Mouse (Mus musculus) embryo, embryonic 10.5 days (tissue): ENCODE results near the gene Pjvk.
"Not testable (repeated sequence)": the region's sequence is repeated elsewhere in the genome, so short reads cannot be mapped to it uniquely, and the experiment has no call there.

Experiments used
- DNase-seq: peaks from one replicate; pipeline ENCODE4 v3.0.0-alpha.2; 2015; ENCODE audit warnings: low spot score

The Pjvk gene

DNA sequence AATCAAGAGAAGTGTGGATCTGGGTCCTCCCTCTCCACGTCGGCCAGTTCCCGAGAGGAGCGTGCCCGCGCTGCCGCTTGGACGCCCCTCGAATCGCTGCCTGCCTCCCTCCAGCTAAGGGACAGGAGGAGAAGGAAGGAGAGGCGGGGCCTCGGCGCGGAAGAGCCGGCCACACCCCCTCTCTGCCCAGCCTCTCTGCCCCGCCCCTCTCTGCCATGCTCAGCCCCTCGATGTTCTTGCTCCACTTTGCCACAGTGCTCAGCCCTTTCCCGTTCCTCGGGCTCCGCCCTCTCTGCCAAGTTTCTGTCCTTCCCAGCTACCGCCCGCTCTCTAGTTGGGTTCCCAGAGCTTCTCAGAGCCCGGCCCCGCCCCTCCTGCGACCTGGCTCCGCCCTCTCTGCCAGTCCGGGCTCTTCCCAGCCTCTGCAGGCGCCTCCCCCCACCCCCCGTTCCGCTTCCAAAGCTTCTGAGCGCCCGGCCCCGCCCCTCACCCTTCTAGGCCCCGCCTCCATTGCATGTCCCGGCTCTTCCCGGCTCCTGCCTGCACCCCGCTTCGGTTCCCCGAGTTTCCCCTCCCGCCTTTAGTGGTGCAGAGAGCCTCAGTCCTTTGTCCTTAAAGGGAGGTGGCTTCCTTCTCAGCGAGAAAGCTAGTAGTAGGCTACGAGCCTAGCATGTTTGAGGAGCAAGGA is at the start of gene Pjvk, which contains the start of gene Prkra:
TSS of gene Pjvk (plus strand) at position 594 of the 688 bp plus-strand sequence.
TSS of gene Prkra (minus strand) at position 133 of the 688 bp plus-strand sequence.
- peak; percentile 98 for DNase-seq

DNA sequence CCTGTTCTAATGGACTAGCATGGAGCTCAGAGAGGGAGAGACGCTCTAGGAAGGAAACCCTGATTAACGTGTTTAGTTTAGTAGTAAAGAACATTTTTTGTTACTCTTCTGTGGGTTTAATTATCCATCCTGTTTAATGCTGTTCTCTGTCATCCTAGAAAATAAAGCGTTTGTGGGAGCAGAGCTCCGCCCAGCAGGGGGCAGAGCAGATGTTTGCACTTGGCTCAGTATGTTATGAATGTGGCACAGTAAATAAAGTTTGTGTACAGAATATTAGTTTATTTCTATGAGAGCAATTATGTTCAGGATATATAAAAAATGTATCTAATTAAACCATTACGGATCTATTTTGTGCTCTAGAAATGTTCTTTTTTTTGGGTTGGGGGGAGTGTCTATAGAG is 49.1 kb upstream of the Pjvk start:
- DNase-seq: no peak

DNA sequence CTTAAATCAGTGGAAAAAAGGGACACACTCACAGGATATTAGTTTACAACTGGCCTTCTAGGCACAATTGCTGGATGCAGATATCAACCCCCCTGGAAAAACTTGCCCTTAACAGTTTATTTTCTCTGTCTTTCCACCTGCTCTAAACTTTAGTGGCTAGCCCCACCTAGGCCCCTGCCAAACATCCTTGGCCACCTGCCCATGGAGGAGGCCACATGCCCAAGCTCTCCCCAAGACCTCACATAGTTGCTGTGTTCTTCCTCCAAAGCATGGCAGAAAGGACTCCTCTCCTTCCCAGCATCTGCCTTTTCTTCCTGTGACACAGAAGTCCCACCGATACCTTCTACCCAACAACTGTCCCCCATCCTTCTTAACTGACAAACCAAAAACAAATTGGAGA is 46.0 kb upstream of the Pjvk start:
- no peak for DNase-seq

DNA sequence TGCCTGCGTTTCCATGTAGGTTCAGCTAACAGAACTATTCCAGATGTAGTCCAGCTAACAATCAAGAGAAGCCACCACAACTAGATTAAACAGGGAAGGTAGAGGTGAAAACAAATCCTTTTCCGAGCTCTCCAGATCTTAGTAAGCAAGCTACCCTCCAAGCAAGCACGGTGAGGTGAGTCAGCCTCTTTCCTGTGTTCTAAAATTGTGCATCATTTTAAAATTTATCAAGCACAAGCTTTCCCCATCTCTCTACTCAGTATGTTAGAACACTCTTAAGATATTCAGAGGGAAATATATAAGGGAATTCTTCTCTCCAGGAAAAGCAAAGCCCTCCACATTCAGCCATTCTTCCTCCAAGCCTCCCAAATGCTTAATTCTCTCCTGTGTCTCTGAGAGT is 41.6 kb upstream of the Pjvk start:
- no peak for DNase-seq

DNA sequence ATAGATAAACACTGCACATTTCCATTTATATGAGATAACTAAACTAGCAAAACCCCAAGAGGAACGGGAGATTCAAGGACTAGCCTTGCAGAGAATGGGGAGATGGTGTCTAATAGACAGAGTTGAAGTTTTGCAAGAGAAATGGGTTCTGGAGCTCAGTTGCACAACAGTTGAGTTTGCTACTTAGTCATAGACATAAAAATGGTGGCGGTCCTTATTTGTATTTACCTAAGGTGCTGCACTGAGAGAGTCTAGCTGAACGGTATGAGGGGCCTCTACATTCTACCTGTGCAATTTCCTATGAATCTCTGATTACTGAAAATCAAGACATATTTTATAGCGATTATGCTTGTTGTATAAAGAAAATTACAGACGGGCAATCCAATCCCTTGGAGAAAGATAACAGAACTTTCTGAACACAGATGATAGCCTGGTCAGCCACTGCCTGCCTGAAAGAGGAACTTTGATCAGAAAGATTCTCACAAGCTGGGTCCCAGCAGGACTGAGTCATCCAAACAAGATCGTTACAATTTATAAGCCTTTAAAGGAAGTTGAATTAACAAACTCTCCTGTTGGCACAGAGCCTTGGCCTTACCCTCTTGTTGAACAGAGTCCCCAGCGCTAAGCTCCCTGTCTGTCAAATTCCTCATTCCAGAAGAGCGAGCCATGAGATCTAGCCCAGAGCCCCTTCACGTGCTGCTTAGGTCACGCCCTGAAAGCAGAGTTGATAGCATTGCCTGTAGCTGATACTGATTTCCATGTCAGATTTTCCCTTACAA is 37.8 kb upstream of the Pjvk start:
- DNase-seq: no peak

DNA sequence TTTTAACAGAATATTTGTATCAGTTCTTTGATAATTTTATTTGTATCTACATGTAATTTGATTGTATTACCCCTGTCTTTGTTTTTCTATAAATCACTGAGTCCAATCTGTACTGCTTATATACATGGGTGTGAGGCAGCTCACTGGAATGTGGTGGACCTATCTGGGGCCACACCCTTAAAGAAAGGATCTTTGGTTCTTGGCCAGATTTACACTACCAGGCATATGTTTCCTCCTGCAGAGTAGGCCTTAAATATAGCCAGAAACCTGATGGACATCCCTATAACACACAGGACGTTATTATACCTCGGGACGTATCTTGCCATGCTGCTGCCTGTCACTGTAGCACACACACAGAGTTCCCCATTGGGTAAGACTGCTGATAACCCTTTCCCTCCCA is 36.3 kb upstream of the Pjvk start:
- DNase-seq: no peak

DNA sequence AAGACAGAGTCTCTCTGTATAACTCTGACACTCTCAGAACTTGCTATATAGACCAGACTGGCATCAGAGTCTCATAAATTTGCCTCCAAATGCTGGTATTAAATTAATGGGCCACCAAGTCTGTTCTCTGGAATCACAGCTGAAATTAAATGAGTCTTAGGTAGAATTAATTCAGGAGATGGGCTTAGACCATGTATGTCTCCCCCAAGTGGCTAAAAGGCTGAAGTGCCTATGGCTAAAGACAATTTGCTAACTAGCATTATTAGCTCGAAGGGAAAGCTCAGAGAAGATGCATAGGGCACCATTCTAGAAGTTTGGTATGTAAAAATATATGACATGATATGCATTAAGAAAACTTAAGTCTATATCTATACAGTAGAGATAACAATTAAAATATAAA is 30.2 kb upstream of the Pjvk start:
- DNase-seq: peak; percentile 65

DNA sequence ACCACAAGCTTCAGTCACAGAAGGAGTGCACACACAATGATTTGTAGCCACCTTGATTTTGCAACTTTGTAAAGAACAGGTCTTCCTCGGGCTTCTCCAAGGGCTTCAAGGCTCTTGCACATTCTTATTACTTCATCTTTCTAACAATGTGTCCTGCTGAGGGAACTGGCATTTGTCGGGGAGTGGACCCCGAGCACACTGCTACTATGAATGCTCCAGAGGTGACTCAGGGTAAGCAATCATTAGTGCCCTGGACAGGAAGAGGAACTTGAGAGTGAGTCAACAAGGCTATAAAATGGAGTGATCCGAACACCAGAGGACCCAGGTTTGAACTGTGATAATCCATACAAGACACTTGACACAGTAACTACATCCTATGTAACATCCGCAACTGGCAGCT is 28.1 kb upstream of the Pjvk start:
- DNase-seq: no peak

DNA sequence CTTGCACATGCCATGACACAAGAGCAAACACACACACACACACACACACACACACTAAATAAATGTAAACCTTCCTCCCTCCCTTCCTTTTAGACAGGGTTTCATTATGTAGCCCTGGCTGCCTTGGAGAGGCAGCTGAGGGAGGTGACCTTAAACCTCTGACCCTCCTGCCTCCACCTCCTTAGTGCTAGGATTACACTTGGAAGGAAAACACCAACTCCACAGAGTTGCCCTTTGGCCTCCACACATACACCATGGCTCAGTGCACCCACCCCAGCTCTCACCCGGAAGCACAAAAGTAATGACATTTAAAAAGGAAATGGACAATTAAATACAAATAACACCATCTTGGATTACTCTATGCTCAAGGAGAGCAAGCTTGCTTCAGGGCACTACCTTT is 26.6 kb upstream of the Pjvk start:
- DNase-seq: peak; percentile 8

DNA sequence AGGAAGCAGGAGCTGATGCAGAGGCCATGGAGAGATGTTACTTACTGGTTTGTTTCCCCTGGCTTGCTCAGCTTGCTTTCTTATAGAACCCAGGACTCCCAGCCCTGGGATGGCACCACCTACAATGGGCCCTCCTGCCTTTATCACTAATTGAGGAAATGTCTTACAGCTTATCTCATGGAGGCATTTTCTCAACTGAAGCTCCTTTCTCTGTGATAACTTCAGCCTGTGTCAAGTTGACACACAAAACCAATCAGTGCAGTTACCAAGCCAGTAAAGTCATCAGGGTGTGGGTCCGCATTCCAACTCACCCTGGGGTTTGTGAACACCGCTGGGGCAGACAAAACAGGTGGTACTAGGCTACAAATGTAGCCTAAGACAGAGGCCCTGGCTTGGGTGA is 26.0 kb upstream of the Pjvk start:
- not testable (repeated sequence) for DNase-seq

DNA sequence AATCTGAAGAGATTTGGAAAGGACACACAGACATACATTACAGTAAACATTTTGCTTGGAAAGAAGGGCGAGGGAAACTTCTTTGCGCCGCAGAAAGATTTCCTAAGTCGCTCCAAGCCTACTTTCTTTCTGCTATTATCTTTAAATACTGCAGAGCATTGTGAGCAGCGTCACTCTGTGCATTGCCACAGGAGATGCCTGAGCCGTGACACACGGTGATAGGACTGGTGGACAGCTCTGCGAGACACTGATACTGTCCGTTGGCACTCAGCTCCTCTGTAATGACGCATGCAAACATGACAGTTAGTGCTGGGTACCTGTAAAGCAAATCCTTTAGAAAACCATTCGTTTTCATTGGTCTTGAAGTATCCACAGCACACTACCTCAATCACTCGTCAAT is 18.0 kb upstream of the Pjvk start:
- DNase-seq: no peak

DNA sequence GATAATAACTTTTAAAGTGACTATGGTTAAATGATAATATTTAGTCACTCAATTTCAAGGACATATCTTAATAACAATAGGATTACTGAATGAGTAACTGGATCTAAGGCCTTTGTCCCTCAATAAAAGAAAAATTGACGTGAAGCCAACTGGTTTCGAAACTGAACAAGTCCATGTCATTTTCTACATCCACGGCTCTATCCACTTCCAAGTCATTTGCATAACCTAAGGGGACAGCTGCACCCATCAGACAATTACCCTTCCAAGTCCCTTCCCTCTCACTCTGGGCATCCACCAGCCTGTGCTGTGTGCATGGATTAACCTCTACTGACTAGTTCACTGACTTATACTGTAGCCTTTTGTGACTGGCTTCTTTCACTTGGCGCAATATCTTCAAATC is 16.7 kb upstream of the Pjvk start:
- no peak for DNase-seq

DNA sequence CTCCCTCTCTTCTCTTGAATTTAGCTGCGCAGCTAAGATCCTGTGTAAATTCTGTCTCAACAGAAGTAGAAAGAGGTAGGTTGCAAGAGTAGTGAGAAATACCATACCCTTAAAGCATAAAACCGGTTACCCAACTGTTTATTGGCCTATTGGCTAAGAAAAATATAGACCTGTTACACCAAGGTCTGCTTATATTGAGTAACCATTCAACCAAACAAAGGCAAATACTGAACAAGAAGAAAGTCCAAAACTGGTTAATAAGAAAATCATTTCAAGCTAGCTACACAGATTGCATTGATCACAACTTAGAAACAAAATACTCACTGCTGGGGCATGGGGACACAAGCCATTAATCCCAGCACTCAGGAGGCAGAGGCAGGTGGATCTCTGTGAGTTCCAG is 8.6 kb upstream of the Pjvk start:
- no peak for DNase-seq

DNA sequence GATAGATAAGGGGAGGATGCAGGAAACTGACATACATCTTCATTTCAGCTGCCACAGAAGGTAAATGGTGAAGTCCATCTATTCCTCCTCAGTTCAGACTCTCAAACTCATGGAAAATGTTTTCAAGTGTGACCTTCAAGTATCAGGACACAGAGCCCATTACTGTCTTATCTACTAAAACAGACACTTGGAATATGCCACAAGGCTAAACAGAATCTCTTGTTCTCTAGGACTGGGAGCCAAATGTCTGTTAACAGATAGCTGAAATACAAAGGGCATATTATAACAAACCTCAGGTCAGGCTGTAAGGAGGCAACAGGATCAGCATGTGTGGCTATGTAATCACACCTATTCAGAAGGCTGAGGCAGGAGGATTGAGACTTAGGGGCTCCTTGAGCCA is 4.5 kb upstream of the Pjvk start:
- no peak for DNase-seq

DNA sequence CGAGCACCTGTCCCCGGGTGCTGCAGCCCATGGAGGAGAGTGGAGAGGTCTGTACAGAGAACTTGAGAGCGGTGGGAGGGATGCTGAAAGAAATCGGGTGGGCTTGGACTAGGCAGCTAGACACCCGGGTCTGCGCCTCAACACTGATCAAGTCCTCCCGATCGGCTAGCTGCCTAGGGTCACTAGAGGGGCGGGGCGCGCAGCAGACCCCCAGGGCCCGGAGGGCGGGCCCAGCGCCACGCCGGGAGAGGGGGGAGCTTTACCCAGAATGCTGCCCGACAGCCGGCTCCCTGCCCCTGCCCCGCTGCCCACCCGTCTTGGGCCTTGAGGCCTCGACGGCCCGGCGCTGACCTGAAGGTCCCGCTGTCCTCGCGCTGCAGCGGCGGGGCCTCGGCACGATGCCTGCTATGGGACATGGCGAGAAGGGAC is 821 bp upstream of the Pjvk start:
- DNase-seq: peak; percentile 79

DNA sequence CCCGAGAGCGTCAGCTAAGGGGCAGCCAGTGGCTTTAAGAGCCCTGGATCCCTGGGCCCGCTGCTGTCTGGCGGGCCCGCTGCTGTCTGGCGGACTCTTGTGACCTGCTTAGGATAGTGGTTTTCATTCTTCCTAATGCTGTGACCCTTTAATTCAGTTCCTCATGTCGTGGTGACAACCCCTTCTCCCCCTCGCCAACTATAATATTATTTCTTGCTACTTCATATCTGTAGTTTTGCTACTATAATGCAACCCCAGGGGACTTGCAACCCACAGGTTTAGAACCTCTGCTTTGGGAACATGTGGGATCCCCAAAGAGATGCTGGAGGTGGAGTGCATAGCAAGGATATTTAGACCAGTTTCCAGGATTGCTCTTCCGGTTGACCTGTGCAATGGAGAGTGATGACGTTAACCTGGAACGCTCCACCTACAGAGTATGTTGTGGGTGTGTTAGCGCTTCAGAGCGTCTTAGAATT is 428 bp downstream of the Pjvk start:
- no peak for DNase-seq

DNA sequence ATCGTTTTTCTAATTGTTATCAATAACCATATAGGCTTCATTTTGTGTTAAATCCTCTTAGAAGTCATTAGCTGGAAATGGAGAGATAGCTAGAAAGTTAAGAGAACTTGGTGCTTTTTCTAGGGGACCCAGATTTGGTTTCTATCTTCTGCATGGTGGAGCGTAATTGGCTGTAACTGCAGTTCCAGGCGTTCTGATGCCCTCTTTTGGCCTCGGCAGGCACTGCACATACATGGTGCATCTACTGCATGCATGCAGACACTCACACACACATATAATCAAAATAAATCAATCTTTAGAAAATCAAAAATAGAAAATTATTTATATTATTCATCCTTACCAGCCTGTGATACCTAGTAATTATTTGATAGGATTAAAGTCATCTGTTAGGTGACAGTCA is 4.8 kb downstream of the Pjvk start:
- DNase-seq: no peak

DNA sequence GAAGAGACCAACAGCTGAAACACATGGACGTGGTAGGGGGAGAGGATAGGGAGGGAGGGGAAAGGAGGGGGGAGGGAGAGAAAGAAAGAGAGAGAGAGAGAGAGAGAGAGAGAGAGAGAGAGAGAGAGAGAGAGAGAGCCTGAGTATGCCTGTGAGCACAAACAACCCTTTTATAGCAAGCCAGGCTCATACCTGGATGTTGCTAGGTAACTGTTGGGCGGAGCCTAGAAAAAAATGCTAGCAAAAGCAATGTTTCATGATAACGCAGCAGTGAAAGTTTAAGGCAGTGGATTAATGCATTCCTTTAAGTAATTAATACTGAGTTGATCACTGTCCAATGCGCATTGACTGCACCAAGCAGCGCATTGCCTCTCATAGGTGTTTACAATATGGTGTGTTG is 6.4 kb downstream of the Pjvk start:
- no peak for DNase-seq

DNA sequence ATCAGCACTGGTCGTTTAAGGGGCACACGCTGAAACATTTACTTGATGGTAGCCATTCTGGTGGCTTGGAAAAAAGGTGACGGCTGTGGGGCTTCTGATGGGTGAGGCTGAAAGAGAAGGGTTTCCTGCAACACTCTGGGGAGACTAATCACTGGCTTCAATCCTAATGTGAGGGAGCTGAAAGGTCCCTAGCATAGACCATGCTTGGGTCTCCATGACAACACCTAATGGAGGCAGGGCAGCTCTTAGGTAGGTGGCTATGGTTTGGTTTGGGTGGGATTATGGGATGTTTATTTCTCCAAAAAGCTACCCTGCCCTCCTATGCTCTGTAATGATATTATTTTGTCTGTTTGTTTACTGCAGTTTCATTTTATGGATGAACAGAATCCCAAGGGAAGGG is 7.2 kb downstream of the Pjvk start:
- no peak for DNase-seq

DNA sequence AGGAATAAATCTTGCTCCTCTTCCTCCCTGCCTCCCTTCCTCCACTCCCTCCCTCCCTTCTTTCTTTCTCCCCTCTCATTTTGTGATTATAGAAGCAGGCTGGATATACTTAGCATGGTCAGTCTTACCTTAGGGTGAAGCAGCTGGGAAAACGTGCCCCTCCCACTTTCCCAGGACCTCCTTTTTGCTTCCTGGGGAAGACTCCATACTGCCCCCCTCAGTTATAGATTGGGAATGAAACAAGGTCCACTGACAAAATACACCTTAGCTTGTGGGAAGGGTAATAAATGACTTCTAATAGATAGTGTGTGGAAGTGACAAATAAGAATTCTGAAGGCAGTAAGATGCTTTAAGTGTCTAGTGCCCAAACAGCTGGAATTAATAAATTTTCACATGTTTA is 7.7 kb downstream of the Pjvk start:
- DNase-seq: peak; percentile 37

DNA sequence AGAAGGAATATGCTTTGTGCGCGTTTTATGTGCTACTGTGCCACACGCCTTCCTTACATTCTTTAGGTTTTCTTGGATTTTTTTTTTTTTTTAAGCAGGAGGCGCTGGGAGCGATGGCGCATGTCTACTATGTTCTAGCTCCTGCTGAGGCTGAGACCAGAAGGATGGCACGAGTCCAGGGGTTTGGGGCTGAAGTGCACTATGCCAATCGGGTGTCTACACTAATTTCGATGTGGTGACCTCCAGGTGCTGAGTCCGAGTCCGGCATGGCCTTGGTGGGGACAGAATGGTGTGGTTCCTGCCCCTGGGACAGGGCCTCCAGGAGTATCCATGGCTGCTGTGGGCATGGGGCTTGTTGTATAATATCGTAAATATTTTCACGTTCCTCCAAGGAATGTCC is 10.3 kb downstream of the Pjvk start:
- no peak for DNase-seq

DNA sequence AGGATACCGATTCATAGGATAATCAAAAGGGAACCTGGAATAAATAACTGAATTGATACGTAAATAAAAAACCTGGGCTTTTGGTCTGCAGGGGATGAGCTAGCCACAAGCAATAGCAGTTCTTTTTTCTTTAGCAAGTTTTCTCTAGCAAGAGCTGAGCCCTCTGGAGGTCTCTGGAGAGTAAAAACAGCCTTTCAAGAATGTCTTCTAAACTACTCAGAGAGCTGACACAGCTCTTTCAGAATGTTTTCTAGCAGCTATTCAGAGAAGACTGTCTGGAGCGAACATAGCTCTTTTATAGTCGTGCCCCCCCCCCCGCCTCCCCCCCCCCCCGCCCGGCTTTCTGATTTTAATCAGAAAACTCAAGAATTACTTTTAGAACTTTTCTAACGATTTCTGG is 11.1 kb downstream of the Pjvk start:
- DNase-seq: no peak

DNA sequence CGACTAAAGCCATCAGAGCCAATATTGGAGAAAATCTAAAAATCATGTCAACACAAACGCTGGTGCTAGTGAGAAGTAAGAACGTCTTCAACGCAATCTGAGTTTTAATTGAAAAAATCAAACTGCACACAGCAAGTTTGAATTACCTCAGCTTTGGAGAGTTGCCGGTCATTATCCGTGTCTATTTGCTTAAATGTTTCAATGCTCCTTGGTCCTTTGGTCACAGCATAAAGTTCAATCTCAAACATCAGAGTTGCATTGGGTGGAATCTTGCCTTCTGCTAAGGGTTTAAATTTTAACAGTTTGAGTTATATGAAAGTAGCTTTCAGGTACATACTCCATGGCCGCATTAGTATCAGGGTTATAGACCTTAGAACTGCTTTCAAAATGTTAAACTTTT is 17.3 kb downstream of the Pjvk start:
- no peak for DNase-seq

DNA sequence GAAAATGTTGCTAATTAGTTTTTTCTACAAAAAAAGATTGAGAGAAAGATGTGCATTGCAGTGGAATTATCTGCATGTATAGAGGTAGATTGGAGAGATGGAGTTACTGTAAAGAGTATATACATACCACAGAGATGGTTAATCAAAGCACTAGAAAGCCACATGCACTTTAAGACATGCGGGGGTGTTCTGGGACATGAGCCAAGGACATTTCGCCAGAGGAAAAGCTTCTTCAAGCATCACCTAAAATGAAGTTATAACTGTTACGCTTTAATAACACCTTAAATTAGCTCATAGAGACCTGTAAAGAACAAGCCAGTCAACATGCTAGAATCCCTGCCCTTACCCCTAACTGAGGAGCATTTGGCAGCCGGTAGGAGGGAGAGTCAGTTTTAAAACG is 18.9 kb downstream of the Pjvk start:
- no peak for DNase-seq
